Mouse (Mus musculus) bone marrow macrophage, adult 2 months (primary cell): Measurements from ENCODE around the gene Car11.

ENCODE experiments used
- CTCF ChIP-seq: IDR thresholded peaks from 2 replicates; pipeline ENCODE4 v1.5.1; 2012; ENCODE audit warnings: low read depth, mild to moderate bottlenecking, low read length, moderate library complexity
- POLR2A ChIP-seq: IDR thresholded peaks from 2 replicates; pipeline ENCODE4 v1.6.1; 2012; ENCODE audit warnings: mild to moderate bottlenecking, low read depth, low read length, borderline replicate concordance

- no peak for TF ChIP-seq CTCF
- TF ChIP-seq POLR2A: no peak
These were observed 10.2 kb downstream of the Car11 start for GRCm38 (mm10) chr7:45709677-45710355.
